Mouse (Mus musculus): ENCODE measurements at regions not wholly inside any gene's neighbourhood (a gene's known extent, or its start where the extent isn't known, plus 50 kb on each side); places are given as distances from the start of the nearest gene placed in this dataset.

GRCm38 (mm10) chr1:165054245-165054644 is 106.3 kb downstream of the Tbx19 start:
- Histone ChIP-seq H3K9ac (replicated peaks; ENCODE audit: low read depth, low read length) (no peak overlapping the region), H3K36me3 (replicated peaks; ENCODE audit: control insufficient read depth, insufficient read depth, low read length) (no peaks in the 10 kb centered on the region), H3K9me3 (replicated peaks; ENCODE audit: control insufficient read depth, low read length) (no peaks in the 10 kb centered on the region), H3K27me3 (ENCODE audit: control insufficient read depth, insufficient read depth, low read length) (no peaks in the 10 kb centered on the region), H3K4me1 (ENCODE audit: control insufficient read depth, insufficient read depth) (no peaks in the 10 kb centered on the region), H3K27ac (ENCODE audit: low read depth) (no peak overlapping the region), H3K4me2 (ENCODE audit: low read depth, low read length) (no peak overlapping the region), H3K4me3 (ENCODE audit: low read depth, low read length) (no peak overlapping the region)
- DNase-seq (ENCODE audit: low spot score) (no peak), ATAC-seq (ENCODE audit: insufficient read depth, low read depth) (no peak)
- WGBS = 90% methylated on average over 6 of the region's 6 CpGs
- no peak for TF ChIP-seq CTCF (IDR thresholded peaks at IDR 0.05; ENCODE audit: low read depth)
- no peak for TF ChIP-seq EP300 (IDR thresholded peaks at IDR 0.05; ENCODE audit: low read depth)

GRCm38 (mm10) chr1:165051294-165051693 is 109.3 kb downstream of the Tbx19 start:
- Histone ChIP-seq H3K4me2 (ENCODE audit: low read depth, low read length) (no peak overlapping the region), H3K36me3 (replicated peaks; ENCODE audit: control insufficient read depth, insufficient read depth, low read length) (no peaks in the 10 kb centered on the region), H3K9me3 (replicated peaks; ENCODE audit: control insufficient read depth, low read length) (no peaks in the 10 kb centered on the region), H3K27ac (ENCODE audit: low read depth) (no peak overlapping the region), H3K9ac (replicated peaks; ENCODE audit: low read depth, low read length) (no peak overlapping the region), H3K4me1 (ENCODE audit: control insufficient read depth, insufficient read depth) (0 out of 2 replicates have a peak, but pooled peaks cover 3% of the 10 kb centered on the region), H3K4me3 (ENCODE audit: low read depth, low read length) (no peak overlapping the region), H3K27me3 (ENCODE audit: control insufficient read depth, insufficient read depth, low read length) (no peaks in the 10 kb centered on the region)
- no peak for TF ChIP-seq CTCF (IDR thresholded peaks at IDR 0.05; ENCODE audit: low read depth)
- no peak for TF ChIP-seq EP300 (IDR thresholded peaks at IDR 0.05; ENCODE audit: low read depth)
- ATAC-seq (ENCODE audit: insufficient read depth, low read depth) (no peak), DNase-seq (ENCODE audit: low spot score) (no peak)
- WGBS = 69% methylated on average over 2 of the region's 2 CpGs

- no peaks in the 10 kb centered on the region for H3K27me3 ChIP-seq (ENCODE audit: control insufficient read depth, insufficient read depth, low read length)
- WGBS = 63% methylated on average over 4 of the region's 4 CpGs
- H3K4me1 ChIP-seq (ENCODE audit: control insufficient read depth, insufficient read depth) = 0 out of 2 replicates have a peak, but pooled peaks cover 8% of the 10 kb centered on the region
- H3K36me3 ChIP-seq (replicated peaks; ENCODE audit: control insufficient read depth, insufficient read depth, low read length) = no peaks in the 10 kb centered on the region
- no peak for ATAC-seq (ENCODE audit: insufficient read depth, low read depth)
- no peaks in the 10 kb centered on the region for H3K9me3 ChIP-seq (replicated peaks; ENCODE audit: control insufficient read depth, low read length)
- H3K4me3 ChIP-seq (ENCODE audit: low read depth, low read length) = no peak overlapping the region
- TF ChIP-seq EP300 (IDR thresholded peaks at IDR 0.05; ENCODE audit: low read depth) = no peak
- H3K4me2 ChIP-seq (ENCODE audit: low read depth, low read length) = no peak overlapping the region
- no peak overlapping the region for H3K27ac ChIP-seq (ENCODE audit: low read depth)
- no peak overlapping the region for H3K9ac ChIP-seq (replicated peaks; ENCODE audit: low read depth, low read length)
- peak; percentile 23 for DNase-seq (ENCODE audit: low spot score)
These were observed 110.4 kb downstream of the Tbx19 start for GRCm38 (mm10) chr1:165050176-165050575.

GRCm38 (mm10) chr1:165046637-165047036 is 111.3 kb upstream of the Xcl1 start:
- ATAC-seq (ENCODE audit: insufficient read depth, low read depth) (peak; percentile 88), DNase-seq (ENCODE audit: low spot score) (peak; percentile 69)
- 0 out of 2 replicates have a peak, but pooled peaks cover 8% of the 10 kb centered on the region for H3K4me1 ChIP-seq (ENCODE audit: control insufficient read depth, insufficient read depth)
- H3K4me3 ChIP-seq (ENCODE audit: low read depth, low read length) = no peak overlapping the region
- 7% methylated on average over 7 of the region's 7 CpGs for WGBS
- peak overlapping the region; percentile 31 for H3K27ac ChIP-seq (ENCODE audit: low read depth)
- 0 out of 2 replicates have a peak overlapping the region, but pooled peaks have one; percentile 16 for H3K4me2 ChIP-seq (ENCODE audit: low read depth, low read length)
- H3K9ac ChIP-seq (replicated peaks; ENCODE audit: low read depth, low read length) = no peak overlapping the region
- no peaks in the 10 kb centered on the region for H3K27me3 ChIP-seq (ENCODE audit: control insufficient read depth, insufficient read depth, low read length)
- no peaks in the 10 kb centered on the region for H3K9me3 ChIP-seq (replicated peaks; ENCODE audit: control insufficient read depth, low read length)
- TF ChIP-seq CTCF (IDR thresholded peaks at IDR 0.05; ENCODE audit: low read depth) (no peak), EP300 (IDR thresholded peaks at IDR 0.05; ENCODE audit: low read depth) (no peak)
- H3K36me3 ChIP-seq (replicated peaks; ENCODE audit: control insufficient read depth, insufficient read depth, low read length) = no peaks in the 10 kb centered on the region

GRCm38 (mm10) chr1:165046056-165046455 is 110.7 kb upstream of the Xcl1 start:
- H3K9me3 ChIP-seq (replicated peaks; ENCODE audit: control insufficient read depth, low read length) = no peaks in the 10 kb centered on the region
- WGBS = 57% methylated on average over 4 of the region's 4 CpGs
- peak overlapping the region; percentile 31; the same call in 1 of the 2 replicates for H3K27ac ChIP-seq (ENCODE audit: low read depth)
- no peak overlapping the region for H3K9ac ChIP-seq (replicated peaks; ENCODE audit: low read depth, low read length)
- TF ChIP-seq CTCF (IDR thresholded peaks at IDR 0.05; ENCODE audit: low read depth) (no peak), EP300 (IDR thresholded peaks at IDR 0.05; ENCODE audit: low read depth) (no peak)
- no peaks in the 10 kb centered on the region for H3K36me3 ChIP-seq (replicated peaks; ENCODE audit: control insufficient read depth, insufficient read depth, low read length)
- no peak overlapping the region for H3K4me3 ChIP-seq (ENCODE audit: low read depth, low read length)
- 0 out of 2 replicates have a peak overlapping the region, but pooled peaks have one; percentile 16 for H3K4me2 ChIP-seq (ENCODE audit: low read depth, low read length)
- DNase-seq (ENCODE audit: low spot score) (no peak), ATAC-seq (ENCODE audit: insufficient read depth, low read depth) (no peak)
- 0 out of 2 replicates have a peak, but pooled peaks cover 8% of the 10 kb centered on the region for H3K4me1 ChIP-seq (ENCODE audit: control insufficient read depth, insufficient read depth)
- H3K27me3 ChIP-seq (ENCODE audit: control insufficient read depth, insufficient read depth, low read length) = no peaks in the 10 kb centered on the region

GRCm38 (mm10) chr1:165043361-165043760 is 108.0 kb upstream of the Xcl1 start:
- no peak overlapping the region for H3K4me3 ChIP-seq (ENCODE audit: low read depth, low read length)
- H3K36me3 ChIP-seq (replicated peaks; ENCODE audit: control insufficient read depth, insufficient read depth, low read length) = no peaks in the 10 kb centered on the region
- H3K4me1 ChIP-seq (ENCODE audit: control insufficient read depth, insufficient read depth) = 0 out of 2 replicates have a peak, but pooled peaks cover 8% of the 10 kb centered on the region
- TF ChIP-seq EP300 (IDR thresholded peaks at IDR 0.05; ENCODE audit: low read depth) = no peak
- no peak for TF ChIP-seq CTCF (IDR thresholded peaks at IDR 0.05; ENCODE audit: low read depth)
- H3K27ac ChIP-seq (ENCODE audit: low read depth) = no peak overlapping the region
- ATAC-seq (ENCODE audit: insufficient read depth, low read depth) (no peak), DNase-seq (ENCODE audit: low spot score) (no peak)
- WGBS = 46% methylated on average over 3 of the region's 3 CpGs
- H3K27me3 ChIP-seq (ENCODE audit: control insufficient read depth, insufficient read depth, low read length) = no peaks in the 10 kb centered on the region
- H3K9me3 ChIP-seq (replicated peaks; ENCODE audit: control insufficient read depth, low read length) = no peaks in the 10 kb centered on the region
- H3K4me2 ChIP-seq (ENCODE audit: low read depth, low read length) = no peak overlapping the region
- H3K9ac ChIP-seq (replicated peaks; ENCODE audit: low read depth, low read length) = no peak overlapping the region

Measured in heart, postnatal 0 days (tissue).